Mouse (Mus musculus) intestine, embryonic 16.5 days (tissue): ENCODE data around the gene Cry1. TPM values are rescaled to one million over a fixed set of nuclear protein-coding genes. Genes with fewer than 3 reads are reported as not detected.

Experiments used
- ATAC-seq: fragments of 200-750 bp; cut with Nextera tagmentation; 2 replicates; pipeline ENCODE4 v1.8.0; 2017; ENCODE audit warnings: moderate TSS enrichment, moderate library complexity
- H3K27ac ChIP-seq: fragments of 300-500 bp; sonication (generic); 2 replicates; pipeline ENCODE4 v1.5.1; 2014; ENCODE audit warnings: mild to moderate bottlenecking, low read length
- H3K27me3 ChIP-seq: fragments of 300-500 bp; sonication (generic); replicated peaks from 2 replicates; pipeline ENCODE4 v1.6.1; 2014; ENCODE audit warnings: low read length, control low read depth, mixed read lengths; ENCODE audit not compliant: control insufficient read depth, insufficient read depth
- H3K36me3 ChIP-seq: fragments of 300-500 bp; sonication (generic); 2 replicates; pipeline ENCODE4 v1.6.1; 2014; ENCODE audit warnings: low read length, control low read depth; ENCODE audit not compliant: control insufficient read depth, insufficient read depth
- H3K4me1 ChIP-seq: fragments of 300-500 bp; sonication (generic); 2 replicates; pipeline ENCODE4 v1.6.1; 2014; ENCODE audit warnings: low read length, control low read depth, mixed read lengths; ENCODE audit not compliant: control insufficient read depth, insufficient read depth
- H3K4me2 ChIP-seq: fragments of 300-500 bp; sonication (generic); 2 replicates; pipeline ENCODE4 v1.6.1; 2014; ENCODE audit warnings: low read depth, low read length, control low read depth
- H3K4me3 ChIP-seq: fragments of 300-500 bp; sonication (generic); 2 replicates; pipeline ENCODE4 v1.5.1; 2014; ENCODE audit warnings: mild to moderate bottlenecking, low read length
- H3K9ac ChIP-seq: fragments of 300-500 bp; sonication (generic); 2 replicates; pipeline ENCODE4 v1.6.1; 2014; ENCODE audit warnings: low read depth, low read length
- H3K9me3 ChIP-seq: fragments of 300-500 bp; sonication (generic); 2 replicates; pipeline ENCODE4 v1.6.1; 2016; ENCODE audit warnings: low read length, control low read depth; ENCODE audit not compliant: control insufficient read depth
- WGBS: fragments of 180-500 bp; shearing (Covaris S2); extraction: QIAGEN DNeasy Blood & Tissue Kit; methylation state at CpG from one replicate; pipeline ENCODE4 v1.1.7; 2014; 5-methylcytosine and 5-hydroxymethylcytosine counted together
- polyA plus RNA-seq: library from polyadenylated mRNA; unstranded; fragments of >200 nt; fragmentation: Nextera tagmentation; extraction: Ambion mirVana; gene quantifications from 2 replicates; pipeline ENCODE4 v1.2.1, GENCODE M21; 2015

Cry1 gene
- polyA plus RNA-seq, result 23.9 and 24.0 TPM in 2 replicates

DNA sequence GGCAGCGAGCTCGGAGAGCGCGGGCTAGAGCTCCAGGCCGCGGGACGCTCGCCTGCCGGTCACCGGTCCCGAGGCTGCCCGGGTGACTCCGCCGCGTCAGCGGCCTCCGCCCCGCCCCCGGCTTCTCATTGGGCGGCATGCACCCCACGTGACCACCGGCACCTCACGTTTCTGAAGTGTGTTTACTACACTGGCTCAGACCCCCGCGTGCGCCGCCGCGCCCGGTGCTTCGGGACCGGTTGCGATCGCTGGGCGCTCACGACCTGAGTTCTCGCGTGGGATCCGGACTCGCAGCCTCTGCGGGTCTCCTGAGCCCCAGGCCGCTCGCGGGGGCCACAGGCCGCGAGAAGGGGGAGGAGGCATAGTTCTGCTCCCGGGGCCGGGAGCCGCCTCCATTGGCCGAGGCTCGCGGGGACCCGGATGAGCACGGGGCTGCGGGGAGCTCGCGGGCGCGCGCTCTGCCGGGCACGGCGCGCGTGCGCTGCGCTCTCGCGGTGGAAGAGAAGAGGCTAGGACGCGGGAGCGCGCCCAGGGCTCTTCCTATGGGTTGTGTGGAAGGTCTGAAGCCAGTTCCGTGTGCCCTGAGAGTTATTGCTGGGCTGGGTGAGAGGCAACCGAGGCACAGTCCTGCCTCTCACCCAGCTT is at the start of gene Cry1:
Cry1 (minus strand) TSS at position 101 of the 645 bp plus-strand sequence.
- H3K4me1 ChIP-seq, result 0 out of 2 replicates have a peak, but pooled peaks cover 2% of the 10 kb centered on the region
- H3K36me3 ChIP-seq, result no peaks in the 10 kb centered on the region
- peak; percentile 96 for ATAC-seq
- under 1% methylated on average over 75 of the region's 75 CpGs for WGBS
- H3K27ac ChIP-seq, result peak within 1 kb of the TSS; percentile 93
- peak within 1 kb of the TSS; percentile 87 for H3K9ac ChIP-seq
- H3K9me3 ChIP-seq, result no peaks in the 10 kb centered on the region
- H3K27me3 ChIP-seq, result no peaks in the 10 kb centered on the region
- peak within 1 kb of the TSS; percentile 88 for H3K4me3 ChIP-seq
- peak within 1 kb of the TSS; percentile 91 for H3K4me2 ChIP-seq

GRCm38 (mm10) chr10:85221771-85222050 is 36.8 kb upstream of the Cry1 start:
- Histone ChIP-seq H3K4me3 (no peak overlapping the region), H3K9me3 (no peaks in the 10 kb centered on the region), H3K36me3 (no peaks in the 10 kb centered on the region), H3K9ac (no peak overlapping the region), H3K4me1 (no peaks in the 10 kb centered on the region), H3K4me2 (no peak overlapping the region), H3K27me3 (no peaks in the 10 kb centered on the region), H3K27ac (no peak overlapping the region)
- no peak for ATAC-seq
- WGBS, result 85% methylated on average over 6 of the region's 6 CpGs

DNA sequence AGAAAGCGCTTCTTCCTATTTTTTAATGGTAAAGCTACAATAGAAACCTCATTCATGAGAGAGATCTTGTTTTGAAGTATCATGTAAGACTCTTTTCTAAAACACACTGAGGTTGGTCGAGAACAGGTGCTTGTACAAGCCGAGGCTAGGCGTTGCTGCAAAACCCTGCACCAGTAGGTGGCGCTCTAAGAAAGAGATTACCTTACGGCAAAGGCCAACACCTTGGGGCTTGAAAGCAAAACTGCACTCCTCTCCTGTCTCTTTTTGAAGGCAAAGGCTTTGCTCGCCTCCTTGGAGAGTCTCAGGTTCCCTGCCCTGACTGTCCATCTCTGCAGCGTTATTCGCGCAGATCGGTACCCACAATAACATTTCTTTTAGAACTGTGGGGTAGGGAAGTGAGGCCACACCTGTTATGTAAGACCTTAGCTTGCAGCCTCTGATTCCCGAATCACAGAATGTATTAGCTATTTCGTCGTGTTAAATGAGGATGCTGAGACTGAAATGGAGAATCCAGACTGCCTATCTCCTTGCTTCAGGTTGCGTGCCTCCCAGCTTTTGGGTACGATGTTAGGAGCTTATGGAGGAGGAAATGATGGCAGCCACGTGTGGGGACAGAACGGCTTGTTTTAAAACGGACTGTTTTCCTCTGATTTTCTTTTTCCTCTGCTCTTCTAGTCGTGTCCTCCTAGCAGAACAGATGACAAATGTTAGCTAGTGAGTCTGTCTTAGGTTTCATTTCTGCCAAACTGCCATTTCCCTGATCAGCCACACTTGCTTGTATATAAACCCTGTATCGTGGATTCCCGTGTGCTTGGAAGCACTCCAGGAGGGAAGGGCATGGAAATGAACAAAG is 36.3 kb upstream of the Cry1 start:
- no peaks in the 10 kb centered on the region for H3K9me3 ChIP-seq
- no peaks in the 10 kb centered on the region for H3K4me1 ChIP-seq
- H3K27me3 ChIP-seq, result no peaks in the 10 kb centered on the region
- ATAC-seq, result no peak
- H3K4me3 ChIP-seq, result no peak overlapping the region
- no peak overlapping the region for H3K27ac ChIP-seq
- H3K4me2 ChIP-seq, result peak overlapping the region; percentile 16; the same call in 1 of the 2 replicates
- 28% methylated on average over 22 of the region's 22 CpGs for WGBS
- no peak overlapping the region for H3K9ac ChIP-seq
- no peaks in the 10 kb centered on the region for H3K36me3 ChIP-seq

DNA sequence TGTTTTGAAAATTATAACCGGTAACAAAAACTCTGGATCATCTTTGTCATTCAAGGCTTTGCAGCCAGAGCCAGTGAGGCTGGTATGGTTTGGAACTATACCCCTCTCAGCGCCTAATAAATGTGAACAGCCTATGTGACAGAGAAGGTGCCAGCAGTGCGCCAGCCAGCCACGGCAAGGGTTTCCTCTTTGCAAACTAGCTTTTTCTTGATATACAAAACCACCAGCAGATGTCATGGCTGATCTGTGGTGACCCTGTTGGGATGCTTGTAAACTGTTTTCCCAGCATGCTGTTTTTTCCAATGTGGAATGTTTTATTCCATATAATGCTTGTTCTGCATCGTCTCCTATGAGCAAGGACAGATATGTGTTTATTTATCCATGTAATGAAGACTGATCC is 30.0 kb upstream of the Cry1 start:
- no peak for ATAC-seq
- H3K9ac ChIP-seq, result no peak overlapping the region
- no peaks in the 10 kb centered on the region for H3K27me3 ChIP-seq
- no peak overlapping the region for H3K27ac ChIP-seq
- WGBS, result 70% methylated on average over 5 of the region's 5 CpGs
- no peak overlapping the region for H3K4me2 ChIP-seq
- no peak overlapping the region for H3K4me3 ChIP-seq
- no peaks in the 10 kb centered on the region for H3K36me3 ChIP-seq
- no peaks in the 10 kb centered on the region for H3K4me1 ChIP-seq
- H3K9me3 ChIP-seq, result no peaks in the 10 kb centered on the region

DNA sequence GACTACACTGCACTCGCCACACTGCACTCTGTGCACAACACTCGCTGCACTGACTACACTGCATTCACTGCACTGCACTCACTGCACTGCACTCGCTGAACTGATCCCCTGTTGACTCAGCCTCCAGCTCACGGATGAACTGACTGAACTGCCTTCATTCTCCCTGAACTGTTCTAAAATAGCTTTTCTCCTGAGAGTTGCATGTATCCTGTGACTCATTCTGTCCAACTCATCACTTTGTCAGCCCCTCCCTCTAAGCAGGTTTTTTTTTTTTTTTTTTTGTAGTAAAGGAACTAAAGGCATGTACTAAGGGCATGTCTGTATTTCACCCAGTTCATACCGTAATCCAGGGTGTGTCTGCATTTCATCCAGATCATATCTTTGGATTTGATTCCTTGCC is 26.8 kb upstream of the Cry1 start:
- no peaks in the 10 kb centered on the region for H3K27me3 ChIP-seq
- no peak overlapping the region for H3K4me3 ChIP-seq
- H3K9ac ChIP-seq, result no peak overlapping the region
- no peaks in the 10 kb centered on the region for H3K36me3 ChIP-seq
- no peak overlapping the region for H3K4me2 ChIP-seq
- no peaks in the 10 kb centered on the region for H3K4me1 ChIP-seq
- ATAC-seq, result no peak
- no peaks in the 10 kb centered on the region for H3K9me3 ChIP-seq
- H3K27ac ChIP-seq, result no peak overlapping the region
- 91% methylated on average over 5 of the region's 5 CpGs for WGBS

GRCm38 (mm10) chr10:85210125-85210524 is 25.3 kb upstream of the Cry1 start:
- Histone ChIP-seq H3K4me3 (no peak overlapping the region), H3K27me3 (no peaks in the 10 kb centered on the region), H3K27ac (no peak overlapping the region), H3K36me3 (no peaks in the 10 kb centered on the region), H3K4me1 (no peaks in the 10 kb centered on the region), H3K9ac (no peak overlapping the region), H3K4me2 (no peak overlapping the region), H3K9me3 (no peaks in the 10 kb centered on the region)
- 82% methylated on average over 3 of the region's 3 CpGs for WGBS
- ATAC-seq, result no peak

DNA sequence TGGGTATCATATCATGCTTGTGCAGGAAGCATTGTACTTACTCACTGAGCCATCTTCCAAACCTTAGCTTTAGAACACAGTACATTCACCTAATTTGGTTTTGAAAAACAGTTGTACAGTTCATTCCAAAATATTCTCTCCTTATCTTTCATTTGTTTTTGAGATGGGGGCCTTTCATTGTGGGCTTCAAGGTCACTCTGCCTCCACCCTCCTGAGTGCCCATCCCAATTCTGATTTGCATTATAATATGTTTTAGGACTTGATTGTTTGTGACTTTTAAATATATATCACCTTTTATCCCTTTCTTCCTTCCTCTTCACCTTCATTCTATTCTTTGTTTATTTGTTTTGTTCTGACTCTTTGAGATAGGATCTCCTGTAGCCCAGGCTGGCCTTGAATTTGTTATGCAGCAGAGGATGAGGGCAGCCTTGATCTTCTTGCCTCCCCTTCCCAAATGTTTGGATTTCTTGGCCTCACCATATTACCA is 24.3 kb upstream of the Cry1 start:
- H3K27ac ChIP-seq, result no peak overlapping the region
- ATAC-seq, result no peak
- H3K9ac ChIP-seq, result no peak overlapping the region
- H3K9me3 ChIP-seq, result no peaks in the 10 kb centered on the region
- H3K36me3 ChIP-seq, result no peaks in the 10 kb centered on the region
- no peaks in the 10 kb centered on the region for H3K4me1 ChIP-seq
- no peaks in the 10 kb centered on the region for H3K27me3 ChIP-seq
- H3K4me3 ChIP-seq, result no peak overlapping the region
- H3K4me2 ChIP-seq, result no peak overlapping the region

DNA sequence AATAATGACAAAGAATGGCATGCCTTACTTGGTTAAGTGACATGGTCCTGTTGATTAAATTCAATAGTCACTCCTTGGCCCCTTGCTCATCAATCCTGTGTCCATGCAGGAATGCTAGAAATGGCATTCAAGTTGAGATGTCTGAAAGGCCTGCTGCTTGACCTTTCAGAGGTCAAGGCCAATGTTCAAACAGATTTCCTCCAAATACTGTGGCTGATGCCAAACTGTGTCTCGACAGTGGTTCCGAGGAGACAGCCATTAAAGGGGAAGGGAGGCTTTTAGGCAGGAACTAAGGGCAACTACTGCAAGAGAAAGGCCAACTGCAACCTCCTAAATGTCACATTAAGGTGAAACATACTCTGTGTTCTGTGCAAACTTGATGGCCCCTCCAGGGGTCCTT is 20.5 kb upstream of the Cry1 start:
- Histone ChIP-seq H3K4me2 (no peak overlapping the region), H3K4me1 (no peaks in the 10 kb centered on the region), H3K4me3 (no peak overlapping the region), H3K9me3 (no peaks in the 10 kb centered on the region), H3K9ac (no peak overlapping the region), H3K36me3 (no peaks in the 10 kb centered on the region), H3K27ac (no peak overlapping the region), H3K27me3 (no peaks in the 10 kb centered on the region)
- 56% methylated on average over 2 of the region's 2 CpGs for WGBS
- no peak for ATAC-seq

GRCm38 (mm10) chr10:85204255-85204855 is 19.5 kb upstream of the Cry1 start:
- no peaks in the 10 kb centered on the region for H3K9me3 ChIP-seq
- 48% methylated on average over 7 of the region's 7 CpGs for WGBS

More at GRCm38 (mm10) chr10:85204255-85204855, 19.5 kb upstream of the Cry1 start:
- no peaks in the 10 kb centered on the region for H3K27me3 ChIP-seq
- no peak overlapping the region for H3K4me3 ChIP-seq
- no peaks in the 10 kb centered on the region for H3K36me3 ChIP-seq
- no peak overlapping the region for H3K27ac ChIP-seq
- no peaks in the 10 kb centered on the region for H3K4me1 ChIP-seq
- ATAC-seq, result no peak
- H3K4me2 ChIP-seq, result no peak overlapping the region
- no peak overlapping the region for H3K9ac ChIP-seq
